Mouse (Mus musculus): ENCODE results near the gene Tpsb2.

Gene Tpsb2

GRCm38 (mm10) chr17:25406011-25406441, 39.9 kb downstream of the Tpsb2 start:
- in situ Hi-C loops (cut with MboI, MseI) = no loop called here

GRCm38 (mm10) chr17:25407352-25407751, 41.2 kb downstream of the Tpsb2 start:
- in situ Hi-C loops (cut with MboI, MseI) = no loop called here

GRCm38 (mm10) chr17:25408302-25408999, 42.3 kb downstream of the Tpsb2 start:
- in situ Hi-C loops (cut with MboI, MseI) = no loop called here

- in situ Hi-C loops (cut with MboI, MseI) = no loop called here
Measured at GRCm38 (mm10) chr17:25409621-25410020, 43.5 kb downstream of the Tpsb2 start.

- in situ Hi-C loops (cut with MboI, MseI) = no loop called here
Measured at GRCm38 (mm10) chr17:25410180-25410579, 44.1 kb downstream of the Tpsb2 start.

GRCm38 (mm10) chr17:25410786-25411185, 44.7 kb downstream of the Tpsb2 start:
- in situ Hi-C loops (cut with MboI, MseI) = no loop called here

- in situ Hi-C loops (cut with MboI, MseI) = no loop called here
Measured at GRCm38 (mm10) chr17:25411251-25411650, 45.1 kb downstream of the Tpsb2 start.

- in situ Hi-C loops (cut with MboI, MseI) = no loop called here
Measured at GRCm38 (mm10) chr17:25414209-25414608, 48.1 kb downstream of the Tpsb2 start.

- in situ Hi-C loops (cut with MboI, MseI) = no loop called here
Measured at GRCm38 (mm10) chr17:25414917-25415316, 48.8 kb downstream of the Tpsb2 start.

GRCm38 (mm10) chr17:25415421-25415913, 49.4 kb downstream of the Tpsb2 start:
- in situ Hi-C loops (cut with MboI, MseI) = no loop called here

GRCm38 (mm10) chr17:25416219-25416618, 50.1 kb downstream of the Tpsb2 start:
- in situ Hi-C loops (cut with MboI, MseI) = no loop called here

GRCm38 (mm10) chr17:25417990-25418389, 51.9 kb downstream of the Tpsb2 start:
- in situ Hi-C loops (cut with MboI, MseI) = no loop called here

Measured in regulatory T cell (primary cell).